In the genomic region with DNA sequence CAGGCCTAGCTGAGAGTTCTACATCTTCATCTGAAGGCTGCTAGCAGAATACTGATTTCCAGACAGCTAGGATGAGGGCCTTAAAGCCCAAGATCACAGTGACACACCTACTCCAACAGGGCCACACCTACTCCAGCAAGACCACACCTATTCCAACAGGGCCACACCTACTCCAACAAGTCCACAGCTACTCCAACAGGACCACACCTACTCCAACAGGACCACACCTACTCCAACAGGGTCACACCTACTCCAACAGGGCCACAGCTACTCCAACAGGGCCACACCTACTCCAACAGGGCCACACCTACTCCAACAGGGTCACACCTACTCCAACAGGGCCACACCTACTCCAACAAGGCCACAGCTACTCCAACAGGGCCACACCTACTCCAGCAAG, we compare ENCODE assay signal across 3 mouse cellular contexts.
A peak's percentile ranks its signal among the peaks of the same experiment; 100 is the strongest.
DNase-seq lines count a peak whose midpoint lies in the region.

No protein-coding gene starts in this region.

- peak; percentile 57 for DNase-seq in ES-CJ7 (ENCODE audit: low read depth, low spot score)
- peak; percentile 86 for DNase-seq in R1 (ENCODE audit: low read depth, low spot score)
- peak; percentile 43 for DNase-seq in ZHBTc4 (ENCODE audit: low read depth, low spot score)
